ENCODE assay signal across 12 mouse cellular contexts in genomic region chr6:71769901-71770690, GRCm38 (mm10). TPM values are rescaled to one million over a fixed set of nuclear protein-coding genes. Genes with fewer than 3 reads are reported as not detected.
A peak's percentile ranks its signal among the peaks of the same experiment; 100 is the strongest.
DNase-seq lines count a peak whose midpoint lies in the region; ATAC-seq and TF ChIP-seq lines count a peak whose summit lies in the region.
"Had no signal": no experiment of that assay in that cellular context is flagged by ENCODE, and none has a peak within 500 bp of the region (broad histone marks: within the 10 kb centered on the region; RNA-seq: fewer than 3 reads in every experiment).

No protein-coding gene starts in this region.

- ATAC-seq in heart, postnatal 0 days (ENCODE audit: insufficient read depth, low read depth): no peak
- ATAC-seq: liver, embryonic 12.5 days had no signal

- peak; percentile 30 to 77 for DNase-seq in adrenal gland, adult (ENCODE audit: inconsistent age in 2 of 2, low spot score in 1 of 2)
- no peak for DNase-seq in adrenal gland, adult 18-20 months (ENCODE audit: low spot score in 2 of 2)
- DNase-seq in heart, postnatal 0 days (ENCODE audit: low spot score): no peak
- DNase-seq in heart, postnatal 36 days: no peak
- peak; percentile 46 for DNase-seq in thymus, adult 2 months
- DNase-seq in thymus, adult 18-20 months: no peak
- DNase-seq in kidney, adult 9 months: no peak
- DNase-seq in lung, postnatal 4 days: no peak
- DNase-seq: kidney, adult 11 months had no signal

- no peak for TF ChIP-seq EP300 in heart, postnatal 0 days (IDR thresholded peaks at IDR 0.05; ENCODE audit: low read depth)

- intact Hi-C loops in heart, postnatal 36 days (cut with DNase I): loop anchor here (5.0 kb wide), 1 partner anchor 88 kb away; no protein-coding TSS in a partner anchor

- no peaks in the 10 kb centered on the region for H3K27me3 ChIP-seq in heart, postnatal 0 days (ENCODE audit: control insufficient read depth, insufficient read depth, low read length)
- H3K27me3 ChIP-seq in thymus, adult 2 months (ENCODE audit: control insufficient read depth, insufficient read depth, low read length): no peaks in the 10 kb centered on the region
- H3K27me3 ChIP-seq: heart, embryonic 13.5 days; liver, embryonic 12.5 days; neural tube, embryonic 13.5 days had no signal

- no peak overlapping the region for H3K4me3 ChIP-seq in heart, postnatal 0 days (ENCODE audit: low read depth, low read length)
- no peak overlapping the region for H3K4me3 ChIP-seq in thymus, adult 2 months (ENCODE audit: control insufficient read depth, insufficient read depth, low read length)
- H3K4me3 ChIP-seq: heart, embryonic 13.5 days; liver, embryonic 12.5 days; neural tube, embryonic 13.5 days had no signal

- no peaks in the 10 kb centered on the region for H3K4me1 ChIP-seq in heart, postnatal 0 days (ENCODE audit: control insufficient read depth, insufficient read depth)
- peaks cover 33% of the 10 kb centered on the region for H3K4me1 ChIP-seq in thymus, adult 2 months (replicated peaks; ENCODE audit: control insufficient read depth, insufficient read depth, low read length)
- H3K4me1 ChIP-seq: heart, embryonic 13.5 days; liver, embryonic 12.5 days; neural tube, embryonic 13.5 days had no signal

- H3K9me3 ChIP-seq in heart, postnatal 0 days (replicated peaks; ENCODE audit: control insufficient read depth, low read length): no peaks in the 10 kb centered on the region
- H3K9me3 ChIP-seq: liver, embryonic 12.5 days; neural tube, embryonic 13.5 days had no signal

- H3K36me3 ChIP-seq in heart, postnatal 0 days (replicated peaks; ENCODE audit: control insufficient read depth, insufficient read depth, low read length): 0 out of 2 replicates have a peak, but pooled peaks cover 13% of the 10 kb centered on the region
- no peaks in the 10 kb centered on the region for H3K36me3 ChIP-seq in thymus, adult 2 months (ENCODE audit: control insufficient read depth, insufficient read depth, low read length)
- H3K36me3 ChIP-seq: liver, embryonic 12.5 days had no signal

- WGBS in heart, postnatal 0 days: 76% methylated on average over 12 of the region's 12 CpGs
- 63% methylated on average over 12 of the region's 12 CpGs for WGBS in thymus, adult 2 months

- H3K9ac ChIP-seq in heart, postnatal 0 days (replicated peaks; ENCODE audit: low read depth, low read length): no peak overlapping the region
- H3K9ac ChIP-seq: heart, embryonic 13.5 days; liver, embryonic 12.5 days; neural tube, embryonic 13.5 days had no signal

- TF ChIP-seq POLR2A in thymus, adult 2 months (IDR thresholded peaks at IDR 0.05; ENCODE audit: control insufficient read depth, extremely low read depth, insufficient read depth, low read length, poor library complexity): no peak

- TF ChIP-seq CTCF in heart, postnatal 0 days (IDR thresholded peaks at IDR 0.05; ENCODE audit: low read depth): peak; percentile 29
- TF ChIP-seq CTCF in thymus, adult 2 months (IDR thresholded peaks at IDR 0.05; ENCODE audit: borderline replicate concordance, control insufficient read depth, extremely low read depth, insufficient read depth, low read length, poor library complexity): no peak

- H3K4me2 ChIP-seq in heart, postnatal 0 days (ENCODE audit: low read depth, low read length): no peak overlapping the region
- H3K4me2 ChIP-seq: heart, embryonic 13.5 days; liver, embryonic 12.5 days; neural tube, embryonic 13.5 days had no signal

- no peak overlapping the region for H3K27ac ChIP-seq in heart, postnatal 0 days (ENCODE audit: low read depth)
- no peak overlapping the region for H3K27ac ChIP-seq in thymus, adult 2 months (ENCODE audit: control insufficient read depth, insufficient read depth, low read length)
- H3K27ac ChIP-seq: heart, embryonic 13.5 days; liver, embryonic 12.5 days; neural tube, embryonic 13.5 days had no signal

RNA-seq across cellular contexts. Expression of gene Mrpl35, which starts 56.7 kb away (rescaled TPM):
- total RNA-seq in adrenal gland, adult 18-20 months (2021): 10 to 100 TPM; 40.8 to 44.7 TPM
- 8.9 and 13.2 TPM in 2 replicates for total RNA-seq in heart, postnatal 0 days (2014; rRNA removed; ENCODE audit: low replicate concordance)
- polyA plus RNA-seq in heart, postnatal 0 days (2015; fragmentation: Nextera tagmentation; extraction: Ambion mirVana): 91.3 and 92.1 TPM in 2 replicates
- 10 to 100 TPM; 48.1 to 48.7 TPM for total RNA-seq in heart, postnatal 36 days (2021)
- polyA plus RNA-seq in thymus, adult 2 months (2012; rRNA removed): 9.2 and 10.9 TPM in 2 replicates

Comparison
In these comparisons a context has a peak if more than half of its experiments do, and no peak if none do; other contexts are left out.
1. DNase-seq: peak in adrenal gland, adult (2 of 2) and thymus, adult 2 months (single experiment); none in adrenal gland, adult 18-20 months (0 of 2), heart, postnatal 0 days (single experiment), heart, postnatal 36 days (0 of 2), thymus, adult 18-20 months (0 of 2), kidney, adult 9 months (single experiment) and lung, postnatal 4 days (0 of 2).